Mouse (Mus musculus): ENCODE measurements around the gene Gm13103. TPM values are rescaled to one million over a fixed set of nuclear protein-coding genes. Genes with fewer than 3 reads are reported as not detected.
"Not testable (repeated sequence)": the region's sequence is repeated elsewhere in the genome, so short reads cannot be mapped to it uniquely, and the experiment has no call there.

The Gm13103 gene
- polyA plus RNA-seq (2012; fragmentation: generic; extraction: Trizol), result not detected

DNA sequence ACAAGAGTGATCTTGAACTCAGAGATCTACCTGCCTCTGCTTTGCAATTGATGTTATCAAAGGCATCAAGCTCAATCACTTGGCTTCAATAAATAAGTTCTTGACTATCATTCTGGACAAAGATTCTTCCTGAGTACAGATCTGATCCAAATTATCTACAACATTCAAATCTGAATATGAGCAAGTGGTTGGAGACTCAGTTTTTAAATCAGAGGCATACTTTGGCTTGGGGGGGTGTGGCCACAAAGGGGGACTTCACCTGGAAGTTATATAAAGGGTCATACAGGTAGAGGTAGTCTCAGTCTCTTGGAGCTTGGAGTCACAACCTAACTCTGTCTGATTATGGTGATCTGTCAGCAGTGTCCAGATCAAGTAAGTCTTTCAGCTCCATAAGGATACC is at the start of gene Gm13103:
Gm13103 (plus strand) TSS at position 301 of the 400 bp plus-strand sequence.
- H3K4me3 ChIP-seq; H3ac ChIP-seq (ENCODE audit: control insufficient read depth, insufficient read length); H3K79me2 ChIP-seq (ENCODE audit: control insufficient read depth, insufficient read depth); H3K36me3 ChIP-seq (ENCODE audit: control insufficient read depth, insufficient read depth); H3K4me2 ChIP-seq (ENCODE audit: low read depth); H3K27me3 ChIP-seq (ENCODE audit: control insufficient read depth, insufficient read depth, insufficient read length): not testable (repeated sequence)

DNA sequence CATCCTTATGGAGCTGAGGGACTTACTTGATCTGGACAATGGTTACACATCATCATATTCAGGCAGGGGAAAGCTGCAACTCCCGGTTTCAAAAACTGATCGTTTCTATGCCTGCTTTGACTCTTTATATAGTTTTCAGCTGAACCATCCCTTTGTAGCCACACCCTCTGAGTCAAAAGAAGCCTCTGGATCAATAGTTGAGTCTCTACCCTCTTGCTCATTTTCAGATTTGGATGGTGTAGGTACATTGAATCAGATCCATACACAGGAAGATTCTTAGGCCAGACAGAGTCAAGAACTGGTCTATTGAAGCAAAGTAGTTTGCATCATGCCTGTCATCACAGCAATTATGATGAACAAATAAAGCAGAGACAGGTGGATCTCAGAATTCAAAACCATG is 30.3 kb upstream of the Gm13103 start, which contains the start of gene Gm13084:
Gm13084 (minus strand) TSS at position 101 of the 400 bp plus-strand sequence.
- Histone ChIP-seq H3K4me3 (no peak within 1 kb of the TSS), H3K4me2 (ENCODE audit: low read depth) (no peak within 1 kb of the TSS), H3K36me3 (ENCODE audit: control insufficient read depth, insufficient read depth) (no peaks in the 10 kb centered on the region), H3K79me2 (ENCODE audit: control insufficient read depth, insufficient read depth) (no peaks in the 10 kb centered on the region), H3ac (ENCODE audit: control insufficient read depth, insufficient read length) (no peak within 1 kb of the TSS), H3K27me3 (ENCODE audit: control insufficient read depth, insufficient read depth, insufficient read length) (no peaks in the 10 kb centered on the region)
- TF ChIP-seq REST (IDR thresholded peaks at IDR 0.05; ENCODE audit: insufficient read depth, insufficient read length) (no peak), CEBPB (IDR thresholded peaks at IDR 0.05; ENCODE audit: insufficient read depth, poor library complexity, severe bottlenecking) (no peak), SRF (IDR thresholded peaks at IDR 0.05; ENCODE audit: control insufficient read depth, insufficient read length, low read depth) (no peak), USF1 (IDR thresholded peaks at IDR 0.05; ENCODE audit: low read depth) (no peak), POLR2A (IDR thresholded peaks at IDR 0.05; ENCODE audit: insufficient read length, low read depth) (no peak), MYOD1 (IDR thresholded peaks at IDR 0.05; ENCODE audit: control insufficient read depth in 1 of 3, insufficient read length in 2 of 3, low read depth in 2 of 3) (no peak), MYOG (IDR thresholded peaks at IDR 0.05; ENCODE audit: control insufficient read depth in 1 of 3, insufficient read depth in 1 of 3, insufficient read length in 2 of 3, low read depth in 2 of 3) (no peak), MAX (IDR thresholded peaks at IDR 0.05; ENCODE audit: low read depth) (no peak), TCF12 (IDR thresholded peaks at IDR 0.05; ENCODE audit: insufficient read depth, poor library complexity, severe bottlenecking) (no peak), TCF3 (IDR thresholded peaks at IDR 0.05; ENCODE audit: insufficient read length, low read depth) (no peak), E2F4 (IDR thresholded peaks at IDR 0.05; ENCODE audit: insufficient read depth) (no peak), POLR2AphosphoS2 (IDR thresholded peaks at IDR 0.05; ENCODE audit: insufficient read length, low read depth) (no peak)

DNA sequence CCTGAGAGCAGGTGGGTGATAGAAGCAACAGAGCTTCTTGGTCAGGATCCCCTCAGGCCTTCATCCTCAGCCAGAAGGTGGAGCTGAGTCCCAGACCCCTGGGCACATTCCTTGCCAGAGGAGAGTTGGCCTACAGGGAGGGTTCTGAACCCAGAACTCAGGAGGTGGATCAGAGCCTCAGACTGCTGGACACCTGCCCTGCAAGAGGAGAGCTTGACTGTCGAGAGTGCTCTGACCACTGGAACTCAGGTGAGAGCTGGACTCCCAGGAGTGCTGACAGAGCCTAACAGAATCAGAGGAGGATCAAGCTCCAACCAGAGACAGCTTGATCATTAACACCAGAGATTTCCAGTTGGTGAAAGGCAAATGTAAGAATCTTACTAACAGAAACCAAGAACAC is 36.1 kb downstream of the Gm13103 start:
- H3K36me3 ChIP-seq (ENCODE audit: control insufficient read depth, insufficient read depth); H3ac ChIP-seq (ENCODE audit: control insufficient read depth, insufficient read length); H3K4me3 ChIP-seq; H3K27me3 ChIP-seq (ENCODE audit: control insufficient read depth, insufficient read depth, insufficient read length); H3K4me2 ChIP-seq (ENCODE audit: low read depth); H3K79me2 ChIP-seq (ENCODE audit: control insufficient read depth, insufficient read depth): not testable (repeated sequence)

DNA sequence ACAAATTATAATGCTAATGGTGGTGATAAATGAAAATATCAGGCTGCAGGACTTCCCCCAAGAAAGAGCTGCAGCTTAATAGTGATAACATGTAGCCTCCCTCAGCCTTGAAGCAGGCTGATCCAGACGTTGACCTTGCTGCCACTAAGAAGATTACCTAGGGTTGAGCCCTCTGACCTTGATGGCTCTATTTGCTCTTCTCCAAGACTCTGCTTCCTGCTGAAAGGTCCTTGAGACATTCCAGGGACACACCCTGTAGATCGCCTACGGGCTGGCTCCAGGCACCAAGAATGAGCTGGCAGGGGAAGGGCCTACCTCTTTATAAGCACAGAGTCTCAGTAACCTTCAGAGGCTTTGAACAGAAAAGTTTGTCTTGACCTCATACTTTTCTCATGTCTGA is 48.1 kb downstream of the Gm13103 start:
- not testable (repeated sequence) for H3K4me3 ChIP-seq; H3K4me2 ChIP-seq (ENCODE audit: low read depth); H3K79me2 ChIP-seq (ENCODE audit: control insufficient read depth, insufficient read depth); H3K36me3 ChIP-seq (ENCODE audit: control insufficient read depth, insufficient read depth); H3K27me3 ChIP-seq (ENCODE audit: control insufficient read depth, insufficient read depth, insufficient read length); H3ac ChIP-seq (ENCODE audit: control insufficient read depth, insufficient read length)

DNA sequence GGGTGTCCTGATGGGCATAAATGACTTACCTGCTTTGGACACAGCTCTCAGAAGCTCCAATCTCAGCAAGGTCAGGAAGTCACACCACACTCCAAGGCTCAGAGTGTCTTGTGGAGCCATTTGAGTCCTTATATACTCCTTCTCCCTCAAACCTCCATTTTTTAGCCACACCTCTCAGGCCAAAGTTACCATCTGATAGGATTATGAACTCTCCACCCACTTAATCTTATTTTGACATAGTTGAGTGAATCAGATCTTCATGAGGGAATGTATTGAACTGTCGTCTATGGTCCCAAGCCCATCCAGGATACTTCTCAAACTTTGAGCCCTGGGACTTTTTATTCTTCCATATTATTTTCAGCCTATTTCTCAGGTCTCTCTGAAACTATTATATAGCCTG is 54.0 kb downstream of the Gm13103 start, which contains the start of gene Pramef6:
Pramef6 (minus strand) TSS at position 101 of the 400 bp plus-strand sequence.
- not testable (repeated sequence) for H3K27me3 ChIP-seq (ENCODE audit: control insufficient read depth, insufficient read depth, insufficient read length); H3ac ChIP-seq (ENCODE audit: control insufficient read depth, insufficient read length); H3K79me2 ChIP-seq (ENCODE audit: control insufficient read depth, insufficient read depth); H3K4me3 ChIP-seq; H3K36me3 ChIP-seq (ENCODE audit: control insufficient read depth, insufficient read depth); H3K4me2 ChIP-seq (ENCODE audit: low read depth)

Other genes starting within 250 kb of the Gm13103 start
- gene Gm13083, start 231.5 kb upstream of the Gm13103 start, polyA plus RNA-seq (2012; fragmentation: generic; extraction: Trizol), result not detected
- not detected for gene Gm13088, start 189.3 kb upstream of the Gm13103 start, polyA plus RNA-seq (2012; fragmentation: generic; extraction: Trizol)
- not detected for gene Gm13089, start 143.8 kb upstream of the Gm13103 start, polyA plus RNA-seq (2012; fragmentation: generic; extraction: Trizol)
- gene Gm13078, start 127.0 kb upstream of the Gm13103 start, polyA plus RNA-seq (2012; fragmentation: generic; extraction: Trizol), result not detected
- gene Gm13023, start 57.1 kb upstream of the Gm13103 start, polyA plus RNA-seq (2012; fragmentation: generic; extraction: Trizol), result not detected
- not detected for gene Gm13084, start 30.4 kb upstream of the Gm13103 start, polyA plus RNA-seq (2012; fragmentation: generic; extraction: Trizol)
- not detected for gene Pramef6, start 53.9 kb downstream of the Gm13103 start, polyA plus RNA-seq (2012; fragmentation: generic; extraction: Trizol)
- not detected for gene Pramef25, start 104.5 kb downstream of the Gm13103 start, polyA plus RNA-seq (2012; fragmentation: generic; extraction: Trizol)
- not detected for gene Gm13101, start 120.5 kb downstream of the Gm13103 start, polyA plus RNA-seq (2012; fragmentation: generic; extraction: Trizol)
- gene Pramef17, start 147.9 kb downstream of the Gm13103 start, polyA plus RNA-seq (2012; fragmentation: generic; extraction: Trizol), result not detected
- not detected for gene Pramel4, start 212.6 kb downstream of the Gm13103 start, polyA plus RNA-seq (2012; fragmentation: generic; extraction: Trizol)